Mouse (Mus musculus): ENCODE measurements around the gene Ska2.

DNA sequence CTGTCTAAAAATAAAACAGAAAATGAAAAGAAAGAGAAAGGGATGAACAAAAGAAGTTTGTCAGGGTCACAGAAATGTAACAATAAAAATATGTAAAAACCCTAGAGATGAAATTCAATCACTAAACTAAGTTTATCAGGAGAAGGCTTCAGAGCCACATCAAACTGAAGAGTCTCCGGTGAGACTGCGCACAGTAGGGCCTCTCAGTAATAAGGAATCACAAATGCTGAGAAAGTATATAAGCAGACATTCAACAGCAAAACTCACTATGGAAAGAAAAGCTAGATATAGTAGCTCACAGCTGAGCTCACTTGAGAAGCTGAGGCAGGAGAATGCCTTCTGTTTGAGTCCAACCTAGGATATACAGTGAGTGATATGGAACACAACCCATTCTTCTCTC is 48.6 kb upstream of the Ska2 start:
- TF ChIP-seq CTCF (IDR thresholded peaks at IDR 0.05; ENCODE audit: low read depth): no peak
- TF ChIP-seq EP300 (IDR thresholded peaks at IDR 0.05; ENCODE audit: low read depth): no peak
